Mouse (Mus musculus) left cerebral cortex, postnatal 4 days (tissue): ENCODE results near the gene Hand2. TPM values are rescaled to one million over a fixed set of nuclear protein-coding genes. Genes with fewer than 3 reads are reported as not detected.

Experiments
- DNase-seq: peaks from one replicate; pipeline ENCODE4 v3.0.0-alpha.2; 2022
- intact Hi-C: fragments of 180-260 bp; cut with DNase I; formaldehyde crosslinking; loops from one replicate; pipeline ENCODE4 v1.15.1; 2025
- total RNA-seq, 2 experiments: library from RNA; stranded (reverse); gene quantifications; 2 replicates each; pipeline ENCODE4 v1.2.3; 2021

The Hand2 gene
- total RNA-seq, 2 experiments from 2014 or later: not detected

DNA sequence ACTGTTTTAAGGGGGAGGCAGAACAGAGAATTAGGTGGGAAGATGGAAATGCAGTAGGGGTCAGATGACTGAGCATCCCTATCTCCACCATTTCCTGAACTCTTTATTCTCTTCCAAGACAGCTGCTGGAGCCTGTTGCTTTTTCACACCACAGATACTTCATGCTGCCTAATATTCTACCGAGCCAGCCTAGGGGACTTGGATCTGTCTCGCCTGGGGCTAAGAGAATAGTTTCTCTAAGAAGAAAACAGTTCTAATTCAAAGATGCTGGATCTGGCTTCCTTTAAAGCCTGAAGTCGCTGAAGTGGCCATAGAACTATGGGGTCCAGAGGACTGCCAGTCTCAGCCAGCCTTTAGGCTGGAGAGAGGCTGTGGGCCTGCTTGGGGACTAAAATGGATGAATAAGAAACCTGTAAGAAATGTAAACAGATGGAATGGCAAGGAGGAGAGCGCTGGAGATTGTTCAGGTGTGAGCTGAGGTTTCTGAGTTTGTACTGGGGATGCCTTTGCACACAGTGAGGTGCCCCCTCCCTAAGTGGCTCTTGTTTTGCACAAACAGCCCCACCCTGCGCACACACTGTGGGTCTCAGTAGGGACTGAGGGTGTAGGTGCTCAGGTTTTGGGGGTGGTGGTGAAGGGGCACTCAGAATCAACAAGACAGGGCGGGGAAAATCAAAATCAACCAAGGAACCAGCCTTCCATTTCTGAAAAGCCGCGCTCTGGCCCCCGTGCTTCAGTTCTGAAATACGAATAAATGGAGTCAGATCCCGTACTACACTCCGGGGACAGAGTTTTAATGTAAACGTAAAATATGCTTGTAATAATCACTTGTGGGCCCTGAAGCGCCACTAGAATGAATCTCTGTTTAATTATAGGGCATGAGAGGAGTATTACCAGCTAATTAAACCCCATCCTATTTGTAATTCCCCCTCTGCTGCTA lies 19.2 kb downstream of the Hand2 start:
- intact Hi-C loops: no loop called here
- no peak for DNase-seq

- no peak for DNase-seq
- intact Hi-C loops: no loop called here
These were observed 20.2 kb downstream of the Hand2 start for GRCm38 (mm10) chr8:57340840-57341540.

GRCm38 (mm10) chr8:57341541-57341840 lies 20.7 kb downstream of the Hand2 start:
- intact Hi-C loops: no loop called here
- no peak for DNase-seq

DNA sequence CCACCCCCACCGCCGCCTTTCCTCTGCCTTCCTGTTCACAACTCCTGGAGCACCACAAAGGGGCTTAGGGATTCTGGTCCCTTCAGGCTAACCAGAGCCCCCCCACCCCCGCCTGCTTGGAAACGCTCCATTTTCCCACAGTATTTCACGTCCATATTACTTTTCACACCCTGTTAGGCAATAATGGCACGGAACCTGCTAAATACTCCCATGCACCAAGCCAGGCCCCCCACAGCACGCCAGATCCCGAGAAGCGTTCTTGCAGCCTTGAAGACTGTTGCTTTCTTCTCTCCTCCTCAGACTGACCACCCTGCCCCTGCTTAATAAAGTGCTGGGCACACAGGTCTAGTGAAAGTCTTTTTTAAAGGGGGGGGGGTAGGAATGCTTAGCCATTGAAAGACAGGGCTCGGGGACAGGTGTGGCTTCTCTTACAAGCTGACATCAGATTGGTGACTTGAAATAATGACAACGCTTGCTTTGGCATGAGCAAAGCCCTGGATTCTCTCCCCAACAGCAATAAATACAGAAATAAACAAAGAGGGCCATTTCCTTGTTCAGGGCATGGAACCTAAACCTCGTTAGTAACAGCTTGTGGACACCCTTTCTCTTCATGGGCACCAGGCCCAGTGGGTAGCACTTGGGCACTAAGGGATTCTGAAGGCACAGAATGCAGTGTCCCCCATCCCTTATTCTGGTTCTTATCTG lies 21.8 kb downstream of the Hand2 start:
- DNase-seq: no peak
- intact Hi-C loops: no loop called here

- intact Hi-C loops: no loop called here
- DNase-seq: no peak
These were observed 23.0 kb downstream of the Hand2 start for GRCm38 (mm10) chr8:57343731-57344315.

GRCm38 (mm10) chr8:57344956-57345870 lies 24.4 kb downstream of the Hand2 start:
- intact Hi-C loops: no loop called here
- DNase-seq: no peak

DNA sequence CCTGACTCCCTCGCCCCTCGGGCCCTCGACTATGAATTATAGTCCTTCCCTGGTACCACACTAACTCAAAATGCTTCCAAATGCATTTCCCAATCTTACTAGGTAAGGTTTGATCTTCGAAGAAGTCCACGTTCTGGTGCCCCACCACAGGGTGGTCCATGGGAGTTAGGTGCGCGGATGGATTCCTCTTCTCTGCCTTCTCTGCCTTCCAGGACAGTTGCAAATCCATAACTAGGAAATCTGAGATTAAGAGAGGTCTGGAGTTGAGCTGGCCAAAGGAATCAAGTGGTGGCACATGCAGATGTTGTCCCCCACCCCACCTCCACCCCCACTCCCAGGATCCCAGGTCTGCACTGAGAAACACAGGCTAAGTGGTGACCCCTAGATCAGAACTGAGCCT lies 25.6 kb downstream of the Hand2 start:
- intact Hi-C loops: no loop called here
- no peak for DNase-seq

DNA sequence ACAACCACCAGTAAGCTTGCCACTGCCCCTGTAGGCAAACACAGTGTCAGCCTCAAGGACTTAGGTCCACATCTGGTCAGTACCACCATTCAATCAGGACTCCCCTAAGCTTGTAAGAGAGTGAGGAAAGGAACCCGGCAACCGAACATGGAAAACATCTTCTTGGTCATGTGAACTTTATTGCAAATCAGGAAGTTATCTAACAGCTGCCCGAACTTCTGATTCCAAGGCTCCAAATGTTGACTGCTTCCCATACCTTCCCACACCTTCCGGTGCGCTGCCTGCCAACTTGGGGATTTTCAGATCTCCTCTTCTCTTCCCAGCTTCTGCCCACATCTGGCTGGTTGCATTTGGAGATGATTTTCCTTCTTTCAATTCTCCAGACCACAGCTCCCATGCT lies 26.4 kb downstream of the Hand2 start:
- no peak for DNase-seq
- intact Hi-C loops: no loop called here

DNA sequence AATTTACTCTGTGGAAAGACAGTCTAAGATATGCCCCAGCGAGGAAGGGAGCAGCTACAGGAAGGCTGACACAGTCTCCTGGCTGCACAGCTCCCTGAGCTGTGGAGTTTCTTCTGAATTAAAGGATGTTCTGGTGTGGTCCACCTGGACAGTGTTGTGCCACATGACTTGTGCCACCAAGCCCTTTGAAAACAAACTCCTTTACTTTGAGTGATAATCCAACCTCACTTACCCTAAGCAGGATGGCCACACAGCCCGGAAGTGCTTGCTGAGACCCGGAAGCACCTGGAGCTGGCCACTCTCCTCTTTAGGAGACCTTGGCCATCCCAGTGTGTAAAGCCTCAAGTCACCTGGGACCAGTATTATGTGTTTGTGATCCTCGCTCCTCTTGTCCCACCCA lies 27.5 kb downstream of the Hand2 start:
- intact Hi-C loops: no loop called here
- DNase-seq: no peak

DNA sequence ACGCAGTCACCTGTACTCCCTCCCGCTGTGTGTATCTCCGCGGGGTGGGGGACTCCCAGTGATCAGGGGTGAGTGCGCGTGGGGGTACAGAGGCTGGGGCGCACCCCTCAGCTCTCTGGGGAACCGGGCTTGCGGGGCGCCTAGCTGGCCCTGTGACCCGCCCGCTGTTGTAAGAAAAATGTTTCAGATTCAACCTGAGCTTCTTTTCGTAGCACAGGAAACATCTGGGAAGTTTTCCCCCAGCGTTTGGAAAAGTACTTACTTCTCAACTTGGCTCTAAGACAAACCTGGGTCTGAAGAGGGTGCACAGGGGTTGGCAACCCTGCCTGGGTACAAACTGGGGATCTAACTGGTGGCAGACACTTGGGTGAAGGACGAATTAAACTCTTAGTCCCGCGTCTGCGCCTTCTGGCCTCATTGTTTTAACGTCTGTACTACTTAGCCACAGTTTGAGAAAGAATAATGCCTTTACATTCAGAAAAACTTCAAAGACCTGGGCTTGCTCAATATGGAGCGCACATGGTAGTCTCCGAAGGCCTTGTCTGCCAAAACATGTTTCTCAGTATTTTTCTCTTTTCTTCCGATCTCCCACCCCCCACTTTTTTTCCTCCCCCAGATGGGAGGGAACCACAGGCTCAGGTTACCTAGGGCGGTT lies 28.2 kb downstream of the Hand2 start:
- intact Hi-C loops: no loop called here
- no peak for DNase-seq

DNA sequence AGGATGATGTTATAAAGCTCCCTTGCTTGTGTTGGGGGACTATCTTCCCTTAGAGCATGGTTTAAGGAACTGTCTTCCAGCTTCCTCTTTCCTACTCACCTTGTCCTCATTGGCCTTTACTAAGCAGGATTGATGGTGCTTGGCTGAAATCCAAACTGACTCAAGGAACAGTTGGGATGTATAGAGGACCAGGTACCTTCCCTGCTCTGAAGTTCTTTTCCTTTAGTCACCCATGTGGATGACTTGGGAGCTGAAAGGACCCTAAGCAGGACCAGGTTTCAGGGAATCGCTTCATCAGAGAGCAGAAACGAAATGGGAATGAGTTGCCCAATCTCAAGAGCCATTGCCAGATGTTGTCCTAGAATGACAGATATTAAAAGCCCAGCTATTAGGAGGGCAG lies 31.1 kb downstream of the Hand2 start:
- no peak for DNase-seq
- intact Hi-C loops: no loop called here

- intact Hi-C loops: no loop called here
These were observed 32.8 kb downstream of the Hand2 start for GRCm38 (mm10) chr8:57353346-57354305.

DNA sequence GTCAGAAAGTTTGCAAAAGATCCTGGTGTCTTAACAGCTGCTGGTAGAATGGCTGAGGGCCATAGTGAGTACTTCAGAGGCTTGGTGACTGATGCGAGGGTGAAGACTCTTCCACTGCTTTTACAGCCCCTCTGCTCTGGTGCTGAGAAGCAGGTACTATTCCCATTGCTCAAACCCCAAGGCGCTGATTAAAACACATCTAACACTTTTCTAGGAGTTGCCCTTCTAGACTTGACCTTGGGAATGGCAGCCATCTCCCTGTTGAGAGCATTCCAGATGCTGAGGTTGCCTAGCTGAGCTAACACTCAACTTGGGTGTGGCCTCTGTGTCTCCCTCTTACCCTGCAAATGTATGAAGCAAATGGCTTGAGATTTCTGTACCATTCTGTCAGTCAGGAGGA lies 34.1 kb downstream of the Hand2 start:
- DNase-seq: no peak
- intact Hi-C loops: no loop called here

More at GRCm38 (mm10) chr8:57353346-57354305, 32.8 kb downstream of the Hand2 start:
- DNase-seq: peak; percentile 74

DNA sequence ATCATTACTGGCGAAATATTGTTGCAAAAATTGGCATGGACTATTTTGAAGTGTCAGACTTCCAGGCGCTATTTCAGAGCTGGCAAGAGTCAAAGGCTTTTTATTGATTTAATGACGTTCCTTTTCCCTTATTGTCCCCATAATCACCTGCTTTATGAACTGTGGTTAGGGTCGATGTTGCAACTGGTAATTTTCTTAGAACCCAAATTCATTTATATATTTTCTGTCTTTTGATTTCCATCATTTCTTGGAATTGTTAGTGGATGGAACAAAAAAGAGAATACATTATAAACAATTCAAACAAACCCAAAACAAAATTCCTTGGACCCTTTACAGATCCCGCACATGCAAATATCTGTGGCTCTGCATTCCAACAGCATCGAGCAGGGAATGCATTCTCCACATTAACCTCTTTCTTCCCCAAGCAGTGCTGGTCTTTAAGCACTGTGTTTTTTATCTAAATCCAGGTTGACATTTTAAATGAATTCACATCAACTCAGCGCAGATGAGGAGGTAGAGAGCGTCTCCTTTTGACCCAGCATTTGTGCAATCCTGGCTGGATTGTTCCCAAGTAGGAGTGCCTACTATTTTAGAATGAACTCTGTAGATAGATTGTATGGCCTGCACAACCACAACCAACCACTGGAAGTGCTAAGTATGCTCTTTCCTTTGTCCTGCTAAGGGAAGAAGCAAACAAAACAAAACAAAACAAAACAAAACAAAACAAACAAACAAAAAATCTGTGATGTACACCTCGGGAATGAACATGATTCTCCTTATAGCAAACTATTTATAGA lies 35.9 kb downstream of the Hand2 start:
- DNase-seq: no peak
- intact Hi-C loops: no loop called here

- intact Hi-C loops: no loop called here
These were observed 39.7 kb downstream of the Hand2 start for GRCm38 (mm10) chr8:57360493-57360892.

DNA sequence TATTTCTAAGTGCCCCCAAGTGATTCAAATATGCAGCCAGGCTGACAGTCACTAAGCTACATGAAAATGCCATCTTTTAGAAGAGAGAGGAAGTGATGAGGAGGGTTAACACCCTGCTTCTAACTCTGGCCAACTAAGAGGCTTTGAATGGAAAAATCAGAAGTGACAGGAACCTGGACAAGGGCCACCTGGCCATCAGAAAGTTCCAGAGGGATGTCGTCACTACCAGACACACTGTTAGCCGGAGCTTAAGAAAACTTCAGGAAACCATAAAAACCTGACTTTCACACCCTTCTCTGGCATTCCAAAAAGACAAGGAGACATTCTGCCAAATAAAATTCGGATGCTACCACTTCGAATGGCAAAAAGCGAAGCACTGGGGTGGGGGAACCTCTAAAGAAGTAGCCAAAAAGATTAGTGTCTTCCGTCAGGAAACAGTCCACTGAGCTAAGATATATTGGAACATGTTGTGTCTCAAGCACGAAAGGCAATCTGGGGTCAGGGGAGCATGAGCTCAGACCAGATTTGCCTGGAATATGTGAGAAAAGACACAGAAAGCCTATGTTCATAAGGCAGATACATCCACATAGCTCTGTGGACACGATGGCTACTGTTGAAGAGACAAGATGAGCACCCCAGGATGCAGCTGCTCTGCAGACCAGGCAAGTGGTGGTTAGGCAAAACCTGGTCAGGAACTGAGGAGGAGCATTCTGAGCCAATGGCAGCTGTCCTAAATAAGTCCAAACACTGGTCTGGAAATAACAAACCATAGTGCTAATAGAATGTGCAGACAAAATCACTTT lies 40.4 kb downstream of the Hand2 start:
- intact Hi-C loops: no loop called here
- DNase-seq: peak; percentile 42

More at GRCm38 (mm10) chr8:57360493-57360892, 39.7 kb downstream of the Hand2 start:
- DNase-seq: no peak

- intact Hi-C loops: no loop called here
- no peak for DNase-seq
These were observed 42.1 kb downstream of the Hand2 start for GRCm38 (mm10) chr8:57362881-57363280.
